Mouse (Mus musculus) embryonic fibroblast, embryonic 13.5 days (primary cell): ENCODE measurements around the gene Cdk9.

Experiments
- CTCF ChIP-seq: IDR thresholded peaks from 2 replicates; pipeline ENCODE4 v1.5.1; 2011; ENCODE audit warnings: mild to moderate bottlenecking, control low read depth, low read length, moderate library complexity, borderline replicate concordance; ENCODE audit not compliant: insufficient read depth
- POLR2A ChIP-seq: IDR thresholded peaks from 2 replicates; pipeline ENCODE4 v1.6.1; 2011; ENCODE audit warnings: low read depth, mild to moderate bottlenecking, control low read depth, low read length, moderate library complexity

- TF ChIP-seq CTCF (peak; percentile 48; the same call in 1 of the 2 replicates), POLR2A (no peak)
These were observed 4.2 kb downstream of the Cdk9 start for GRCm38 (mm10) chr2:32708643-32709042.
